Mouse (Mus musculus): Measurements from ENCODE around the gene Rev3l. TPM values are rescaled to one million over a fixed set of nuclear protein-coding genes. Genes with fewer than 3 reads are reported as not detected.

Rev3l gene
- total and polyA plus RNA-seq, 2 experiments from 2014 or later, result 5.5 to 34.7 TPM

- Histone ChIP-seq H3K4me2 (ENCODE audit: low read depth, low read length) (no peak overlapping the region), H3K9ac (replicated peaks; ENCODE audit: low read depth, low read length) (no peak overlapping the region), H3K27ac (ENCODE audit: low read depth) (no peak overlapping the region), H3K4me1 (ENCODE audit: control insufficient read depth, insufficient read depth) (peaks cover 7% of the 10 kb centered on the region; the same call in 1 of the 2 replicates), H3K4me3 (ENCODE audit: low read depth, low read length) (no peak overlapping the region), H3K27me3 (ENCODE audit: control insufficient read depth, insufficient read depth, low read length) (no peaks in the 10 kb centered on the region), H3K36me3 (replicated peaks; ENCODE audit: control insufficient read depth, insufficient read depth, low read length) (no peaks in the 10 kb centered on the region), H3K9me3 (replicated peaks; ENCODE audit: control insufficient read depth, low read length) (no peaks in the 10 kb centered on the region)
- TF ChIP-seq EP300 (IDR thresholded peaks at IDR 0.05; ENCODE audit: low read depth), result no peak
- TF ChIP-seq CTCF (IDR thresholded peaks at IDR 0.05; ENCODE audit: low read depth), result no peak
- WGBS, result 70% methylated on average over 4 of the region's 4 CpGs
- ATAC-seq (ENCODE audit: insufficient read depth, low read depth) (no peak), DNase-seq (ENCODE audit: low spot score) (no peak)
Observed at GRCm38 (mm10) chr10:39778305-39778704, 46.4 kb downstream of the Rev3l start.

- Histone ChIP-seq H3K4me3 (ENCODE audit: low read depth, low read length) (no peak overlapping the region), H3K4me2 (ENCODE audit: low read depth, low read length) (no peak overlapping the region), H3K27me3 (ENCODE audit: control insufficient read depth, insufficient read depth, low read length) (no peaks in the 10 kb centered on the region), H3K27ac (ENCODE audit: low read depth) (no peak overlapping the region), H3K9ac (replicated peaks; ENCODE audit: low read depth, low read length) (no peak overlapping the region), H3K9me3 (replicated peaks; ENCODE audit: control insufficient read depth, low read length) (no peaks in the 10 kb centered on the region), H3K36me3 (replicated peaks; ENCODE audit: control insufficient read depth, insufficient read depth, low read length) (no peaks in the 10 kb centered on the region), H3K4me1 (ENCODE audit: control insufficient read depth, insufficient read depth) (no peaks in the 10 kb centered on the region)
- ATAC-seq (ENCODE audit: insufficient read depth, low read depth) (no peak), DNase-seq (ENCODE audit: low spot score) (no peak)
- 81% methylated on average over 3 of the region's 3 CpGs for WGBS
- TF ChIP-seq EP300 (IDR thresholded peaks at IDR 0.05; ENCODE audit: low read depth) (no peak), CTCF (IDR thresholded peaks at IDR 0.05; ENCODE audit: low read depth) (no peak)
Observed at GRCm38 (mm10) chr10:39785241-39785640, 53.3 kb downstream of the Rev3l start.

GRCm38 (mm10) chr10:39793295-39793694 is 61.4 kb downstream of the Rev3l start:
- Histone ChIP-seq H3K36me3 (replicated peaks; ENCODE audit: control insufficient read depth, insufficient read depth, low read length) (peaks cover 21% of the 10 kb centered on the region), H3K9me3 (replicated peaks; ENCODE audit: control insufficient read depth, low read length) (no peaks in the 10 kb centered on the region), H3K9ac (replicated peaks; ENCODE audit: low read depth, low read length) (no peak overlapping the region), H3K27ac (ENCODE audit: low read depth) (no peak overlapping the region), H3K27me3 (ENCODE audit: control insufficient read depth, insufficient read depth, low read length) (no peaks in the 10 kb centered on the region), H3K4me2 (ENCODE audit: low read depth, low read length) (no peak overlapping the region), H3K4me1 (ENCODE audit: control insufficient read depth, insufficient read depth) (no peaks in the 10 kb centered on the region), H3K4me3 (ENCODE audit: low read depth, low read length) (no peak overlapping the region)
- 95% methylated on average over 1 of the region's 1 CpGs for WGBS
- ATAC-seq (ENCODE audit: insufficient read depth, low read depth), result no peak
- no peak for DNase-seq (ENCODE audit: low spot score)
- TF ChIP-seq CTCF (IDR thresholded peaks at IDR 0.05; ENCODE audit: low read depth), result no peak
- no peak for TF ChIP-seq EP300 (IDR thresholded peaks at IDR 0.05; ENCODE audit: low read depth)

GRCm38 (mm10) chr10:39811507-39811906 is 79.6 kb downstream of the Rev3l start:
- no peak overlapping the region for H3K4me3 ChIP-seq (ENCODE audit: low read depth, low read length)
- WGBS, result 78% methylated on average over 3 of the region's 3 CpGs
- peak; percentile 41 for TF ChIP-seq CTCF (IDR thresholded peaks at IDR 0.05; ENCODE audit: low read depth)
- TF ChIP-seq EP300 (IDR thresholded peaks at IDR 0.05; ENCODE audit: low read depth), result no peak
- peaks cover 50% of the 10 kb centered on the region for H3K36me3 ChIP-seq (replicated peaks; ENCODE audit: control insufficient read depth, insufficient read depth, low read length)
- H3K9ac ChIP-seq (replicated peaks; ENCODE audit: low read depth, low read length), result no peak overlapping the region
- H3K27me3 ChIP-seq (ENCODE audit: control insufficient read depth, insufficient read depth, low read length), result no peaks in the 10 kb centered on the region
- no peak overlapping the region for H3K4me2 ChIP-seq (ENCODE audit: low read depth, low read length)
- DNase-seq (ENCODE audit: low spot score) (peak; percentile 14), ATAC-seq (ENCODE audit: insufficient read depth, low read depth) (no peak)
- no peaks in the 10 kb centered on the region for H3K4me1 ChIP-seq (ENCODE audit: control insufficient read depth, insufficient read depth)
- H3K27ac ChIP-seq (ENCODE audit: low read depth), result no peak overlapping the region
- H3K9me3 ChIP-seq (replicated peaks; ENCODE audit: control insufficient read depth, low read length), result no peaks in the 10 kb centered on the region

GRCm38 (mm10) chr10:39842621-39843020 is 110.7 kb downstream of the Rev3l start:
- TF ChIP-seq CTCF (IDR thresholded peaks at IDR 0.05; ENCODE audit: low read depth), result no peak
- Histone ChIP-seq H3K4me3 (ENCODE audit: low read depth, low read length) (no peak overlapping the region), H3K36me3 (replicated peaks; ENCODE audit: control insufficient read depth, insufficient read depth, low read length) (peaks cover 58% of the 10 kb centered on the region), H3K4me1 (ENCODE audit: control insufficient read depth, insufficient read depth) (no peaks in the 10 kb centered on the region), H3K27ac (ENCODE audit: low read depth) (no peak overlapping the region), H3K27me3 (ENCODE audit: control insufficient read depth, insufficient read depth, low read length) (no peaks in the 10 kb centered on the region), H3K9me3 (replicated peaks; ENCODE audit: control insufficient read depth, low read length) (no peaks in the 10 kb centered on the region), H3K9ac (replicated peaks; ENCODE audit: low read depth, low read length) (no peak overlapping the region), H3K4me2 (ENCODE audit: low read depth, low read length) (no peak overlapping the region)
- no peak for ATAC-seq (ENCODE audit: insufficient read depth, low read depth)
- DNase-seq (ENCODE audit: low spot score), result no peak
- 76% methylated on average over 1 of the region's 1 CpGs for WGBS

- Histone ChIP-seq H3K9me3 (replicated peaks; ENCODE audit: control insufficient read depth, low read length) (no peaks in the 10 kb centered on the region), H3K36me3 (replicated peaks; ENCODE audit: control insufficient read depth, insufficient read depth, low read length) (peaks cover 53% of the 10 kb centered on the region), H3K9ac (replicated peaks; ENCODE audit: low read depth, low read length) (no peak overlapping the region), H3K27ac (ENCODE audit: low read depth) (no peak overlapping the region), H3K4me2 (ENCODE audit: low read depth, low read length) (no peak overlapping the region), H3K4me1 (ENCODE audit: control insufficient read depth, insufficient read depth) (no peaks in the 10 kb centered on the region), H3K4me3 (ENCODE audit: low read depth, low read length) (no peak overlapping the region), H3K27me3 (ENCODE audit: control insufficient read depth, insufficient read depth, low read length) (no peaks in the 10 kb centered on the region)
- ATAC-seq (ENCODE audit: insufficient read depth, low read depth), result no peak
- DNase-seq (ENCODE audit: low spot score), result no peak
- TF ChIP-seq CTCF (IDR thresholded peaks at IDR 0.05; ENCODE audit: low read depth) (no peak), EP300 (IDR thresholded peaks at IDR 0.05; ENCODE audit: low read depth) (no peak)
- 54% methylated on average over 2 of the region's 2 CpGs for WGBS
Observed at GRCm38 (mm10) chr10:39865509-39865908, 133.6 kb downstream of the Rev3l start.
